Mouse (Mus musculus): ENCODE results near the gene Tsc22d1. TPM values are rescaled to one million over a fixed set of nuclear protein-coding genes. Genes with fewer than 3 reads are reported as not detected.
A peak's percentile ranks its signal among the peaks of the same experiment; 100 is the strongest.

Gene Tsc22d1
- polyA plus RNA-seq, 1 experiment from 2014 or later, result 116 TPM

DNA sequence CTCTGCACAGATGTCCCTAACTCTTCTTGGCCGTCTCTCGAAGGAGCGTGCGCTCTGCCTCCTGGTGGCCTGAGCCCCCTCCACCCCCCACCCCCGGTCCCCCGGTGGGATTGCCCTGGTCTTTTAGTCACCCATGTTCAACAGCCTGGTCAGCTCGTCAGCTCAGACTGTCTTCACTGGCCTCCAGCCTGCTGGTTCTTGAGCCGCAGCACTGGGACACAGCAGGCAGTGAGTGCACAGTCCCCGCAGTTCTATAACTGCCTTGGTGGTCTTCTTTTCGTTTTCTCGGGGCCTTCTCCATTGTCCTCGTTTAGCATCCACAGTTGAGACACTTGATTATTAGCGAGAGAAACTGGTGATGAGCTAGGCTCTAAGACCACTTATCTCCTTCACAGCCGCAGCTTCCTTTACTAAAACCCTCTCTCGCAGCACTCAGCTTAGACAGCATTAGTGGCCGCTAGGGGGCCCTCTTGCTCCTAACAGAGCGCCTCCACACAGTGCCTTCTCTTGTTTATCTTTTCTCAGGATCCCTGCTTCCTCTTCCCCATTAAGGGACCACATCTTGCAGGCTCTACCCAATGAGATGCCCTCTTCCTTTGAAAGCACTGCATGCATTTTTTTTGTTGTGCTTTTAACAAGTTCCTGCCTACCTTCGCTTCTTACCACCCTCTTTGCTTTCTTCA, 52.0 kb downstream of the Tsc22d1 start:
- DNase-seq (peak; percentile 45), ATAC-seq (ENCODE audit: low read depth) (peak; percentile 68)
- no peak overlapping the region for H3K27ac ChIP-seq
- H3K4me1 ChIP-seq (replicated peaks), result no peaks in the 10 kb centered on the region
- no peak overlapping the region for H3K4me3 ChIP-seq (replicated peaks)
- no peaks in the 10 kb centered on the region for H3K9me3 ChIP-seq (replicated peaks)
- H3K9ac ChIP-seq, result no peak overlapping the region
- no peaks in the 10 kb centered on the region for H3K27me3 ChIP-seq
- H3K4me2 ChIP-seq, result no peak overlapping the region
- 28% methylated on average over 18 of the region's 18 CpGs for WGBS (ENCODE audit: insufficient replicate concordance)
- no peaks in the 10 kb centered on the region for H3K36me3 ChIP-seq

DNA sequence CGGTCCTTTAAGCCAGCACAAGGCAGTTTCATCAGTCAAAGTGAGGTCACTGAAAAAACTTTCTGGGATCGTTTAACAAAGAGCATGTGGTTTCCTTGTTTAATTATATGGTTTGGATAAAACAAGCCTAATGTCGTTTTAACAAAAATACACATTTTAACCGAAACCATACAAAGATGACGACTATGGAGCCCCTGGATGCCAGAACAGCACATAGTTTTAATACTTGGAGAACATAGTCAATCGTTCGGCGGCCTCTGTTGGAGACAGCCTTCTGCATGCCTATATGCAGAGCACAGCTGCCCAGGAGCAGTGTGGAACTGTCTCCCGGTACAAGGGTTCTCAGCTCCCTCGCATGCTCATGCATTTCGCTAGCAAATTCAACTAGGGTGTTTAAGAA, 53.2 kb downstream of the Tsc22d1 start:
- no peaks in the 10 kb centered on the region for H3K36me3 ChIP-seq
- no peak for ATAC-seq (ENCODE audit: low read depth)
- H3K9me3 ChIP-seq (replicated peaks), result no peaks in the 10 kb centered on the region
- H3K4me1 ChIP-seq (replicated peaks), result no peaks in the 10 kb centered on the region
- H3K27ac ChIP-seq, result no peak overlapping the region
- no peak overlapping the region for H3K9ac ChIP-seq
- DNase-seq, result no peak
- WGBS (ENCODE audit: insufficient replicate concordance), result 76% methylated on average over 11 of the region's 11 CpGs
- no peaks in the 10 kb centered on the region for H3K27me3 ChIP-seq
- H3K4me2 ChIP-seq, result no peak overlapping the region
- no peak overlapping the region for H3K4me3 ChIP-seq (replicated peaks)

DNA sequence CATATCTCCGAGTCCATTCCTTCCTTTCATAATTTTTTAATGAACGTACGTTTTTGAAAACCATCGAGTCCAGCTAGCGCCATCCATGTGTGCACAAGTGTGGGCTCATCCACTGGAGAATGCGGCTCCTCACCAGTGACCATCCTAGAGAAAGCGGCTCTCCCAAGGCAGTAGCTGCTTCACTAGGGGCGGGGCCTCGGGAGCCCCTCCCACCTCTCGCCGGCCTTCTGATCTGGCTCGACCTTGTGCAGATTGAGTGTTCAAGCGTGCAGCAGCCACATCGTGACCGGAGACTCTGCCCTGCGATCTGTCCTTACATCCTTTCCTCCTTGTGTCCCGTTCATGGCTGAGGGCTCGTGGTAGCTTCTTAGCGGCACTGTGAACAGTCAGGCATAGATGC, 56.5 kb downstream of the Tsc22d1 start:
- no peak overlapping the region for H3K27ac ChIP-seq
- H3K4me2 ChIP-seq, result no peak overlapping the region
- DNase-seq, result no peak
- H3K9ac ChIP-seq, result no peak overlapping the region
- H3K9me3 ChIP-seq (replicated peaks), result no peaks in the 10 kb centered on the region
- no peaks in the 10 kb centered on the region for H3K4me1 ChIP-seq (replicated peaks)
- H3K36me3 ChIP-seq, result no peaks in the 10 kb centered on the region
- no peaks in the 10 kb centered on the region for H3K27me3 ChIP-seq
- no peak for ATAC-seq (ENCODE audit: low read depth)
- H3K4me3 ChIP-seq (replicated peaks), result no peak overlapping the region
- 65% methylated on average over 19 of the region's 19 CpGs for WGBS (ENCODE audit: insufficient replicate concordance)

DNA sequence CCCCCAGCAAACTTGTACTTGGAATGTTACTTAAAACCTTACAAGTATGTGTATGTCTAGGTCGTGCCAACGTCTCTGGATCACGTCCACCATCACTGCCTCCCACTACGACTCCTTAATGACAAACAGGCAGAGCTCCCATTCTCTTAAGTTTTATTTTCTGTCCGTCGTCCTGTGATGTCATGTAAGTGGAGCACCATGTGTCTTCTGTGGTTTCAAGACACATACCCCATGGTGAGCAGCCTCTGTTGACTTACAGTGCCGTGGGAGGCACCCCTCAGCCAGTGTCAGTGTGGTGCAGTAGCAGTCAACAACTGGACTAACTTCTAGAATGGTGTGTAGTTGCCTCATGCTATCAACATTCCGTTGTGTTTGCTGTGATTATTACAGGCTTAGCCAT, 57.7 kb downstream of the Tsc22d1 start:
- no peak for DNase-seq
- Histone ChIP-seq H3K4me2 (no peak overlapping the region), H3K9me3 (replicated peaks) (no peaks in the 10 kb centered on the region), H3K9ac (no peak overlapping the region), H3K27me3 (no peaks in the 10 kb centered on the region), H3K4me3 (replicated peaks) (no peak overlapping the region), H3K4me1 (replicated peaks) (peaks cover 8% of the 10 kb centered on the region; the same call in 1 of the 2 replicates), H3K27ac (no peak overlapping the region), H3K36me3 (no peaks in the 10 kb centered on the region)
- WGBS (ENCODE audit: insufficient replicate concordance), result 63% methylated on average over 8 of the region's 8 CpGs
- no peak for ATAC-seq (ENCODE audit: low read depth)

DNA sequence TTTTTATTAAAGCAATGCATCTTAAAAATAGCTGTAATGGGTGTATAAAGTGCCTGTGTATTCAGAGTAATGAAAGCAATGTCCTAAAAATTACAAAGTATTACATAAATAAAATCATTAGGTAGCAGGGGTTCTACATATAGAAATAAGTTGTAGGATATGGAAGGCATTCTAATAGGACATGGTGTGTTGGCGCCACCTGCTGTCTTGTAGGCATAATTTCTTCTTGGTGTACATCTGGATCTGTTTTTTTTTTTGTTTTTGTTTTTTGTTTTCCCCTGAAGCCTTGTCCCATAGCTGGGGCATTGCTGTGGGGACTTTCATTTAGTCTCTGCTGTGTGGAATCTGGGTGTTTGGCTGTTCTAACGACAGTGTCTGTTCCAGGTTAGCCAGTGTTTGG, 58.6 kb downstream of the Tsc22d1 start:
- no peak overlapping the region for H3K4me3 ChIP-seq (replicated peaks)
- WGBS (ENCODE audit: insufficient replicate concordance), result 5% methylated on average over 2 of the region's 2 CpGs
- H3K27ac ChIP-seq, result no peak overlapping the region
- DNase-seq (peak; percentile 33), ATAC-seq (ENCODE audit: low read depth) (no peak)
- H3K27me3 ChIP-seq, result no peaks in the 10 kb centered on the region
- no peaks in the 10 kb centered on the region for H3K36me3 ChIP-seq
- H3K4me2 ChIP-seq, result no peak overlapping the region
- no peak overlapping the region for H3K9ac ChIP-seq
- H3K4me1 ChIP-seq (replicated peaks), result peaks cover 8% of the 10 kb centered on the region; the same call in 1 of the 2 replicates
- no peaks in the 10 kb centered on the region for H3K9me3 ChIP-seq (replicated peaks)

DNA sequence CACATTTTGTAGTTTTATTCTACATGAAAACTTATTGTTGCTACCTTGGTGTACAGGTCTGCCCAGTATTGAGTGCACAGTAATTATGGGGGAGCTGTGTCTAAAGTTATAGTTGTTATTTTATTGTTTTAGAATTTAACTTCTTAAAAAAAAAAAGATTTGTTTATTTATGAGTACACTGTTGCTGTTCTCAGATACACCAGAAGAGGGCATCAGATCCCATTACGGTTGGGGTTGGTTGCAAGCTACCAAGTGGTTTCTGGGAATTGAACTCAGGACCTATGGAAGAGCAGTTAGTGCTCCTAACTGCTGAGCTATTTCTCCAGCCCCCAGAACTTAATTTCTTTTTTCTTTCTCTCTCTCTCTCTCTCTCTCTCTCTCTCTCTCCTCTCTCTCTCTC, 59.4 kb downstream of the Tsc22d1 start:
- H3K4me2 ChIP-seq, result no peak overlapping the region
- H3K36me3 ChIP-seq, result no peaks in the 10 kb centered on the region
- no peak overlapping the region for H3K27ac ChIP-seq
- H3K9me3 ChIP-seq (replicated peaks), result no peaks in the 10 kb centered on the region
- no peak for ATAC-seq (ENCODE audit: low read depth)
- H3K4me1 ChIP-seq (replicated peaks), result peaks cover 15% of the 10 kb centered on the region
- H3K9ac ChIP-seq, result no peak overlapping the region
- H3K27me3 ChIP-seq, result no peaks in the 10 kb centered on the region
- 37% methylated on average over 1 of the region's 1 CpGs for WGBS (ENCODE audit: insufficient replicate concordance)
- H3K4me3 ChIP-seq (replicated peaks), result no peak overlapping the region
- DNase-seq, result no peak

DNA sequence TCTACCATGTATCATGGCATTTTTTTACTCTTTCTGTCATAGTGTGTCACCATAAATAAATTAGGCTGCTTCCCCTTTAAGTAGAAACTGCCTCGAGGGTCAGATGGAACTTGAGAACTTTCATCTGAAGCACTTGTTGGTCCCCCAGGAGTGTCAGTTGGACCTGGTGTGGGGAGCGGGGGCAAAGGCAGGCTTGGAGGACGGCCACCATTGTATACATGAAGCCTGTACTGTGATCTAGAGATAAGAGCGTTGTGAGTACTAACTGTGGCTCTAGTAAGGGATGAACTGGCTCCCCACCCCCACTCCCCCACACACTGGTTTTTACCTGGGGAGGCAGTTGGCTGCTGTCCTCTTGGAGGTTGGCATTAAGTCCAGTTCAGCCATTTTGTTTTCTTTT, 62.0 kb downstream of the Tsc22d1 start:
- peaks cover 16% of the 10 kb centered on the region for H3K4me1 ChIP-seq (replicated peaks)
- DNase-seq, result no peak
- no peak overlapping the region for H3K4me3 ChIP-seq (replicated peaks)
- ATAC-seq (ENCODE audit: low read depth), result peak; percentile 41; the same call in 1 of the 2 replicates
- H3K27me3 ChIP-seq, result no peaks in the 10 kb centered on the region
- no peak overlapping the region for H3K9ac ChIP-seq
- no peak overlapping the region for H3K27ac ChIP-seq
- no peaks in the 10 kb centered on the region for H3K36me3 ChIP-seq
- WGBS (ENCODE audit: insufficient replicate concordance), result 11% methylated on average over 4 of the region's 4 CpGs
- H3K4me2 ChIP-seq, result no peak overlapping the region
- no peaks in the 10 kb centered on the region for H3K9me3 ChIP-seq (replicated peaks)

DNA sequence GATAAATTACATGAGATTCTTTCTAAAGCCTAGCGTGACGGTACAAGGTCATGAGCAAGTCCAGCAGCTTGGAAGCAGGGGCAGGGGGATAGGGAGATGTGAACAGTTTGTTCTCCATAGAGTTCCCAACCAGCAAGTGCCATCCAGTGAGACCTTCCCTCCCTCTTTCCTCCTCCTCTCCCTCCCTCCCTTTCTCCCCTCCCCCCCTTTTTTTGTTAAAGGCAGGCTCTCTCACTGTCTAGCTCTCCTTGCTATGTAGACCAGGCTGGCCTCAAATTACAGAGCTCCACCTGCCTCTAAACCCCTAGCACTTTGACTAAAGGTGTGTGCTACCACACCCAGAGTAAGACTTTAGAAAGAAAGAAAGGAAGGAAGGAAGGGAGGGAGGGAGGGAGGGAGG, 63.3 kb downstream of the Tsc22d1 start:
- Histone ChIP-seq H3K4me1 (replicated peaks) (peaks cover 16% of the 10 kb centered on the region), H3K4me3 (replicated peaks) (no peak overlapping the region), H3K27me3 (no peaks in the 10 kb centered on the region), H3K4me2 (no peak overlapping the region), H3K36me3 (no peaks in the 10 kb centered on the region), H3K9ac (no peak overlapping the region), H3K27ac (no peak overlapping the region), H3K9me3 (replicated peaks) (no peaks in the 10 kb centered on the region)
- ATAC-seq (ENCODE audit: low read depth), result no peak
- whole genome bisulfite sequencing (ENCODE audit: insufficient replicate concordance), result 91% methylated on average over 2 of the region's 2 CpGs
- no peak for DNase-seq

DNA sequence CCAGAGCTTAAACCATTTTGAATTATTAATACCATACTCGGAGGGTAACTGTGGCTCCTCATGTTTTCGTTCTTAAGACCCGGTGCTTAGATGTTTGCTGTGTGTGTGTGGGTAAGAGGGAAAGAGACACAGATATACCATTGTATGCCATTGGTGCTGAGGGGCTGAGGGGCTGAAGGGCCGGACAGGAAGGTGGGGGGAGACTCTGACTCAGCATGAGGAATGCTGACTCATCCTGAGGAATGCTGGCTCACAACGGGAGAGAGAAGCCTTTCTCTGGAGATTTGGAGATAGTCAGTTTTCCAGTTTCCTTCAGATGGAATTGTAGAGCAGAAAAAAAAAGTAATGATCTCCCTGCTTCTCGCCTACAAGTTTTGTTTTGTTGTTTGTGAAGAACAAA, 63.9 kb downstream of the Tsc22d1 start:
- peaks cover 16% of the 10 kb centered on the region for H3K4me1 ChIP-seq (replicated peaks)
- H3K9ac ChIP-seq, result no peak overlapping the region
- H3K9me3 ChIP-seq (replicated peaks), result no peaks in the 10 kb centered on the region
- DNase-seq (no peak), ATAC-seq (ENCODE audit: low read depth) (no peak)
- 36% methylated on average over 6 of the region's 6 CpGs for WGBS (ENCODE audit: insufficient replicate concordance)
- no peak overlapping the region for H3K4me3 ChIP-seq (replicated peaks)
- no peaks in the 10 kb centered on the region for H3K36me3 ChIP-seq
- no peak overlapping the region for H3K27ac ChIP-seq
- H3K4me2 ChIP-seq, result no peak overlapping the region
- H3K27me3 ChIP-seq, result no peaks in the 10 kb centered on the region

DNA sequence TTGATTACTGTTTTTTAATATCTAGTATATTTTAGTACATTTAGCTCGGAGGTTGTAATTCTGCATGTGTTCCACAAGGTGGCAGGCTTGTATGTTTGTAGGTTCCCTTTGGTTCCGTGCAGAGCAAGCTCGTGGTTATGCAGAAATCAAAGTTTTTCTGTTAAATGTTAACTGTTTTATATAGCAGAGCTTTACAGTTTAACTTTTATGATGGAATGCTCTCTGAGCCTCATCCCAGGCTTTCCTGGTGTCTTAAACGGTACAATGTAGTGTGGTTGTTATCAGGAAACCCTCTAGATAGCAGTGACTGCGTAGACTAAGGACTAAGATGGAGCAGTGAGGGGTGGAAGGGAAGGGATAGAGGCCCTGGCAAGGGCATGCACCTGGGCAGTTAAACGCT, 65.1 kb downstream of the Tsc22d1 start:
- H3K27ac ChIP-seq, result no peak overlapping the region
- ATAC-seq (ENCODE audit: low read depth) (0 out of 2 replicates have a peak, but pooled peaks have one; percentile 39), DNase-seq (no peak)

DNA sequence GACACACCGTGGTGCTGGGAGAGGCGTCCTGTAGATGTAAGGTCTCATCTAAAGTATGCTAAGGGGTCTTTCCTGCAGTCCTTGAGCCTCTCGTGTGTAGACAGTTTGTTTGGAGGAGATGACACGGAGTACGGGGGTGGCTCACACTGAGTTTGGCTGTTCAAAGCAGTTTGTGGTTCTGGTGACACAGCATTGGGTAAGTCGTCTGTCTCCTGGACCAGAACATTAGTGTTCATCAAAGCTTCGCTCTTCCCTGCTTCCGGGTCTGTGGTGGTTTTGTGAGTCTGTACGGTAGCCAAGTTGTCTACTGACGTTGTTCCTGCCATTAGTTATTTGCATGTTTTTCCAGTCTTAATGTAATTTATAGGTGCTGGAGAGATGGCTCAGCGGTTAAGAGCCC, 65.7 kb downstream of the Tsc22d1 start:
- no peaks in the 10 kb centered on the region for H3K9me3 ChIP-seq (replicated peaks)
- H3K4me2 ChIP-seq, result no peak overlapping the region
- no peak overlapping the region for H3K4me3 ChIP-seq (replicated peaks)
- peaks cover 16% of the 10 kb centered on the region for H3K4me1 ChIP-seq (replicated peaks)
- H3K36me3 ChIP-seq, result no peaks in the 10 kb centered on the region
- H3K27me3 ChIP-seq, result no peaks in the 10 kb centered on the region
- H3K27ac ChIP-seq, result no peak overlapping the region
- no peak overlapping the region for H3K9ac ChIP-seq
- DNase-seq (no peak), ATAC-seq (ENCODE audit: low read depth) (no peak)
- 78% methylated on average over 11 of the region's 11 CpGs for WGBS (ENCODE audit: insufficient replicate concordance)

More for the DNA sequence above, 65.1 kb downstream of the Tsc22d1 start:
- Histone ChIP-seq H3K4me1 (replicated peaks) (peaks cover 16% of the 10 kb centered on the region), H3K4me3 (replicated peaks) (no peak overlapping the region), H3K36me3 (no peaks in the 10 kb centered on the region), H3K9me3 (replicated peaks) (no peaks in the 10 kb centered on the region), H3K9ac (no peak overlapping the region), H3K27me3 (no peaks in the 10 kb centered on the region), H3K4me2 (no peak overlapping the region)
- WGBS (ENCODE audit: insufficient replicate concordance), result 16% methylated on average over 6 of the region's 6 CpGs

DNA sequence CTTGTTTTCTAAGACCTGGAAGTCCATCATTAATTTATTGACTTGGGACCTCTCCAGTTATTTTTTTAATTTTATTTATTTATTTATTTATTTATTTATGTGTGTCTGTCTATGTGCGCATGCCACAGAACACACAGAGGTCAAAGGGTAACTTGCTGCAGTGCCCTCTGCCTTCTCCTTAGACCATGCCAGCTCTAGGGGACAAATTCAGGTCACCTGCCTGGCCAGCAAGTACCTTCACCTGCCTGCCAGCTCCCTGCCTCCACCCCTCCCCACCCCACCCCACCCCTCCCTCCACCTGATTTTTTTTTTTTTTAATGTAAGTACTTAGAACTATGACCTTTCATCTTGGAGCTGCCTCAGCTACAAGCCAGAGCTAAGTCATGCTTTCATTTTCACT, 68.9 kb downstream of the Tsc22d1 start:
- no peak overlapping the region for H3K27ac ChIP-seq
- WGBS (ENCODE audit: insufficient replicate concordance), result 87% methylated on average over 1 of the region's 1 CpGs
- peaks cover 11% of the 10 kb centered on the region for H3K4me1 ChIP-seq (replicated peaks)
- no peak overlapping the region for H3K9ac ChIP-seq
- ATAC-seq (ENCODE audit: low read depth) (no peak), DNase-seq (no peak)
- no peaks in the 10 kb centered on the region for H3K36me3 ChIP-seq
- no peaks in the 10 kb centered on the region for H3K27me3 ChIP-seq
- H3K9me3 ChIP-seq (replicated peaks), result no peaks in the 10 kb centered on the region
- no peak overlapping the region for H3K4me3 ChIP-seq (replicated peaks)
- no peak overlapping the region for H3K4me2 ChIP-seq
